Mouse (Mus musculus) midbrain, embryonic 11.5 days (tissue): ENCODE measurements at regions not wholly inside any gene's neighbourhood (a gene's known extent, or its start where the extent isn't known, plus 50 kb on each side); places are given as distances from the start of the nearest gene placed in this dataset.

ENCODE experiments used
- ATAC-seq: fragments of 200-750 bp; cut with Nextera tagmentation; 2 replicates; pipeline ENCODE4 v1.8.0; 2017; ENCODE audit warnings: moderate TSS enrichment, moderate library complexity; ENCODE audit not compliant: low FRiP score
- DNase-seq: peaks from one replicate; pipeline ENCODE4 v3.0.0; 2015; ENCODE audit warnings: low spot score; ENCODE audit errors: missing footprints
- H3K27ac ChIP-seq: fragments of 300-500 bp; sonication (generic); 2 replicates; pipeline ENCODE4 v1.5.1; 2014; ENCODE audit warnings: low read depth, low read length
- H3K27me3 ChIP-seq: fragments of 300-500 bp; sonication (generic); 2 replicates; pipeline ENCODE4 v1.6.1; 2014; ENCODE audit warnings: mild to moderate bottlenecking, low read length, moderate library complexity, mixed read lengths; ENCODE audit not compliant: control insufficient read depth, insufficient read depth
- H3K36me3 ChIP-seq: fragments of 300-500 bp; sonication (generic); 2 replicates; pipeline ENCODE4 v1.6.1; 2014; ENCODE audit warnings: mild to moderate bottlenecking, low read length, moderate library complexity, mixed read lengths; ENCODE audit not compliant: control insufficient read depth, insufficient read depth
- H3K4me1 ChIP-seq: fragments of 300-500 bp; sonication (generic); 2 replicates; pipeline ENCODE4 v1.6.1; 2014; ENCODE audit warnings: low read length; ENCODE audit not compliant: control insufficient read depth, insufficient read depth
- H3K4me2 ChIP-seq: fragments of 300-500 bp; sonication (generic); 2 replicates; pipeline ENCODE4 v1.6.1; 2014; ENCODE audit warnings: mild to moderate bottlenecking, moderate library complexity
- H3K4me3 ChIP-seq: fragments of 300-500 bp; sonication (generic); 2 replicates; pipeline ENCODE4 v1.5.1; 2014; ENCODE audit warnings: low read depth, low read length
- H3K9ac ChIP-seq: fragments of 300-500 bp; sonication (generic); 2 replicates; pipeline ENCODE4 v1.6.1; 2014; ENCODE audit warnings: low read length
- H3K9me3 ChIP-seq: fragments of 300-500 bp; sonication (generic); 2 replicates; pipeline ENCODE4 v1.6.1; 2016; ENCODE audit warnings: low read length; ENCODE audit not compliant: control insufficient read depth
- WGBS: fragments of 180-500 bp; shearing (Covaris S2); extraction: QIAGEN DNeasy Blood & Tissue Kit; methylation state at CpG from one replicate; pipeline ENCODE4 v1.1.7; 2014; 5-methylcytosine and 5-hydroxymethylcytosine counted together

DNA sequence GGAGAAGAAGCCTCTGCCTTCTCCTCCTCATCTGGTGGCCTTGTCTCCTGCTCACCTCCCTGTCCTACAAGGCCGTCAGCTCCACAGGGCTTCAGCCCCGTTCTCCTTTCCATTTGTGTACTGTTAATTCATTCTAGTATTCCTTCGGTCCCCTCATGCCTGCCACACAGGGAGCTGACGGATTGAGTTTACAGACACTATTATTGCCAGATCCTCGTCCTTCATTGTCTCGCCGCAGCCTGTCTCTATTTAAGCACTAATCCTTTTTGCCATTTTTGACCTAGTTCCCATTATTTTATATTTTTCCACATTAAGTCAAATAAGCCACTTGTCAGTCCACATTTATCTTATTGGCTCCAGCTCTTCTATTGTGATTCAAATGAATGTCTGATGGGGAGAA is 64.2 kb upstream of the Cd180 start:
- Histone ChIP-seq H3K4me1 (peaks cover 11% of the 10 kb centered on the region; the same call in 1 of the 2 replicates), H3K4me3 (no peak overlapping the region), H3K4me2 (no peak overlapping the region), H3K9me3 (no peaks in the 10 kb centered on the region), H3K27me3 (no peaks in the 10 kb centered on the region; the same call in 1 of the 2 replicates), H3K36me3 (no peaks in the 10 kb centered on the region), H3K9ac (no peak overlapping the region), H3K27ac (no peak overlapping the region)
- no peak for DNase-seq
- ATAC-seq: peak; percentile 77
- WGBS: 13% methylated on average over 7 of the region's 7 CpGs

DNA sequence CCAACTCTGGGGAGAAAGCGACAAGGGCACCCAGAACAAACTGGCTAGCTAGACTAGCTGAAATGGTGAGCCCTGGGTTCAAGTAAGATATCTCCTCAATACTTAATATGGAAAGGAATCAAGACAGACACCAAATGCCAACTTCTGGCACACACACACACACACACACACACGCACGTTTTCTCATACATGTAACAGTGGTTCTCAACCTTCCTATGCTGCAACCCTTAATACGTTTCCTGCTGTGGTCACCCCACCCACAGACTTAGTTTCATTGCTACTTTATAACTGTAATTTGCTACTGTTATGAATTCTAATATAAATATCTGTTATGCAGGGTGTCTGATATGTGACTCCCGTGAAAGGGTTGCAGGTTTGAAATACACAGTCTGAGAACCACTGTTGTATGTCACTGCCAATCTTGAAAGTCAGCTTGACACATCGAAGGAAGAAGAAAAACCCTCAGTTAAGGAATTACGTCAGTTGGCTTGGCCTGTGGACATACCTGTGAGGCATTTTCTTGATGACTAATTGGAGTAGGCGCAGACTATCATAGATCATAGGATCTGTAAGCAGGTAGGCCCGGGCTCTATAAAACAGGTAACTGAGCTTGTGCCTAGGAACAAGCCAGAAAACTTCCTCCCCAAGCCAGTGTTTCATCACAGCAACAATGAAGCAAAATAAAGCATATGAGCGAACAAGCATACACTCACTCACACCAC is 59.0 kb upstream of the Cd180 start:
- Histone ChIP-seq H3K27ac (no peak overlapping the region), H3K4me3 (no peak overlapping the region), H3K9me3 (no peaks in the 10 kb centered on the region), H3K9ac (no peak overlapping the region), H3K4me2 (no peak overlapping the region), H3K27me3 (no peaks in the 10 kb centered on the region; the same call in 1 of the 2 replicates), H3K4me1 (peaks cover 11% of the 10 kb centered on the region), H3K36me3 (no peaks in the 10 kb centered on the region)
- ATAC-seq: no peak
- no peak for DNase-seq
- 95% methylated on average over 10 of the region's 10 CpGs for WGBS

DNA sequence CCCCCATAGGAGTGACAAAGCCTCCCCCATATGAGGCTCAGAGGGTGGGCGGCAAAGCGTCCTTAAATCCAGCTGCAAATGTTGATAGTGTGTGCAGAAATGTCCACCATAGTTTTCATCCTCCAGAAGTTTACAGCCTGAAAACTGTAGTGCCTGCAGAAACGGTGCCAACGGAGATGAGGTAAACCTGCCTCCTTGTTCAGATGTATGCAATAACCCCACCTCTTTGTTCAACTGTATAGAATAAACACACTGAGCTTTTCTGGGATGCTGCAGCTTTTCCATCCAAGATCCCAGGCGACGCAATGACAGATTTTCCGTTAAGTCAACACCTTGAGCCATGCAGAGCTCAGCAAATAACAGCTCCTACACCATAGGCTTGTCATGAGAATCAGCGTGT is 57.3 kb upstream of the Cd180 start:
- peaks cover 4% of the 10 kb centered on the region for H3K4me1 ChIP-seq
- H3K4me3 ChIP-seq: no peak overlapping the region
- H3K9ac ChIP-seq: no peak overlapping the region
- ATAC-seq (peak; percentile 35; the same call in 1 of the 2 replicates), DNase-seq (no peak)
- no peaks in the 10 kb centered on the region; the same call in 1 of the 2 replicates for H3K27me3 ChIP-seq
- no peaks in the 10 kb centered on the region for H3K36me3 ChIP-seq
- H3K4me2 ChIP-seq: no peak overlapping the region
- 65% methylated on average over 8 of the region's 8 CpGs for WGBS
- no peak overlapping the region for H3K27ac ChIP-seq
- no peaks in the 10 kb centered on the region for H3K9me3 ChIP-seq

DNA sequence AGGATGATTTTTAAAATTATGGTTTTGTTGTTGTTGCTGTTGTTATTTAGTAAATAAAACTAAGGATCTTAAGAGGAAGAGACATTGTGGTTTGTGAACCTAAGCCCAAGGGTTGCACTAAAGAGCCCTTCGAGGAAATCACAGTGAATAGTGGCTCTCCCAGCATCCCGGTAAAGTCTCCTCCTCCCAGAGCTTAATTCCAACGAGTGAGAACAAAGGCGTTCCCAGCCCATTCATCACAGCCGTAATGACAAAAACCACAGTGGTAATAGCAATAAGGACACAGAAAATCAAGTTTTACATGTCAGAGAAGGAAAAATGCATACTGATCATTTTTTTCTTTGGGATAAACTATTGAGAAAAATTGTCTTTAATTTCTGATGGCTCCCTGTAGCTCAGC is 56.3 kb upstream of the Cd180 start:
- H3K9me3 ChIP-seq: no peaks in the 10 kb centered on the region
- 7% methylated on average over 5 of the region's 5 CpGs for WGBS
- no peak overlapping the region for H3K9ac ChIP-seq
- DNase-seq (no peak), ATAC-seq (no peak)
- no peaks in the 10 kb centered on the region for H3K36me3 ChIP-seq
- no peak overlapping the region for H3K4me2 ChIP-seq
- H3K27me3 ChIP-seq: no peaks in the 10 kb centered on the region; the same call in 1 of the 2 replicates
- H3K27ac ChIP-seq: no peak overlapping the region
- no peak overlapping the region for H3K4me3 ChIP-seq
- H3K4me1 ChIP-seq: peaks cover 4% of the 10 kb centered on the region

DNA sequence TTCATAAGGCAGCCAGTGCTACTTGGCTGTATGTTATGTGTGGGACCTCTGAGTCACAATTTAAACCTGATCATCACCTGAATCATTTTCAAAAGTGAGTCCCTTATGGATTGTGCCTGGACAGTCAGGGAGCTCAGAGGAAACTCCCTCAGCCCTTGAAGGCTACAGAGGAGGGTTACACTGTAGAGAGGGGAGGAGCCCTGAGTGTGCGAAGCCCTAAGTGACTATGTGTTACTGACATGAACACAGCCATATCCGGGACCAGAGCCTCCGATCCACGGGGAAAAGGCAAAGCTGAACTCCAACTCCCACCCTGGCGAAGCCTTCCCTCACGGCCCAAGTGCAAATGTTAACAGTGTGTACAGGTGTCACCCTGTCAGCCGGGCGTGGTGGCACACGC is 53.7 kb upstream of the Cd180 start:
- DNase-seq (no peak), ATAC-seq (no peak)
- Histone ChIP-seq H3K9me3 (no peaks in the 10 kb centered on the region), H3K27ac (no peak overlapping the region), H3K36me3 (no peaks in the 10 kb centered on the region), H3K4me3 (no peak overlapping the region), H3K9ac (no peak overlapping the region), H3K4me2 (no peak overlapping the region), H3K4me1 (peaks cover 4% of the 10 kb centered on the region), H3K27me3 (no peaks in the 10 kb centered on the region; the same call in 1 of the 2 replicates)
- WGBS: 90% methylated on average over 9 of the region's 9 CpGs

DNA sequence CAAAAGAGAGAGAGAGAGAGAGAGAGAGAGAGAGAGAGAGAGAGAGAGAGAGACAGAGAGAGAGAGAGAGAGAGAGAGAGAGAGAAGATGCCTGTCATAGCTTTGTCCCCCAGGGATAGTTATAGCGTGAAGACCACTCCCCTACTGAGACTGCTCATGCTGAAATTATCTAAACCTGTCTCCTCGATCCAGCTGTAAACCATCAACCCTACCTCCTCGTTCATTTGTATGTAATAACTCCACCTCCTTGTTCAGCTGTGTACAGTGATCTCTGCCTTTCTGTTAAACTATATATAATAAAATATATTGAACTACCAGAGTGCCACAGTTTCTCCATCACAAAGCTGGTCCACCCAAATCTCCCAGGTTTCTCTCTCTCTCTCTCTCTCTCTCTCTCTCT is 53.2 kb upstream of the Cd180 start:
- Histone ChIP-seq H3K4me3 (no peak overlapping the region), H3K9me3 (no peaks in the 10 kb centered on the region), H3K4me2 (no peak overlapping the region), H3K27ac (no peak overlapping the region), H3K9ac (no peak overlapping the region), H3K27me3 (no peaks in the 10 kb centered on the region; the same call in 1 of the 2 replicates), H3K4me1 (peaks cover 4% of the 10 kb centered on the region), H3K36me3 (no peaks in the 10 kb centered on the region)
- ATAC-seq: no peak
- WGBS: 76% methylated on average over 3 of the region's 3 CpGs
- no peak for DNase-seq
